Mouse (Mus musculus) heart, embryonic 12.5 days (tissue): ENCODE results near the gene Nhlrc4. TPM values are rescaled to one million over a fixed set of nuclear protein-coding genes. Genes with fewer than 3 reads are reported as not detected.

ENCODE experiments used
- ATAC-seq: fragments of 200-750 bp; cut with Nextera tagmentation; 2 replicates; pipeline ENCODE4 v1.8.0; 2017; ENCODE audit warnings: moderate TSS enrichment, moderate library complexity; ENCODE audit not compliant: insufficient number of reproducible peaks, low FRiP score
- H3K27ac ChIP-seq: fragments of 300-500 bp; sonication (generic); 2 replicates; pipeline ENCODE4 v1.5.1; 2016; ENCODE audit warnings: mild to moderate bottlenecking, moderate library complexity; ENCODE audit not compliant: poor library complexity, severe bottlenecking
- H3K27me3 ChIP-seq: fragments of 300-500 bp; sonication (generic); replicated peaks from 2 replicates; pipeline ENCODE4 v1.6.1; 2016; ENCODE audit warnings: mild to moderate bottlenecking, moderate library complexity
- H3K36me3 ChIP-seq: fragments of 300-500 bp; sonication (generic); 2 replicates; pipeline ENCODE4 v1.6.1; 2016; ENCODE audit warnings: mild to moderate bottlenecking, moderate library complexity
- H3K4me1 ChIP-seq: fragments of 300-500 bp; sonication (generic); replicated peaks from 2 replicates; pipeline ENCODE4 v1.6.1; 2016; ENCODE audit warnings: mild to moderate bottlenecking
- H3K4me2 ChIP-seq: fragments of 300-500 bp; sonication (generic); 2 replicates; pipeline ENCODE4 v1.6.1; 2016; ENCODE audit warnings: mild to moderate bottlenecking, moderate library complexity
- H3K4me3 ChIP-seq: fragments of 300-500 bp; sonication (generic); 2 replicates; pipeline ENCODE4 v1.5.1; 2016; ENCODE audit warnings: mild to moderate bottlenecking
- H3K9ac ChIP-seq: fragments of 300-500 bp; sonication (generic); 2 replicates; pipeline ENCODE4 v1.6.1; 2016; ENCODE audit warnings: mild to moderate bottlenecking, moderate library complexity
- H3K9me3 ChIP-seq: fragments of 300-500 bp; sonication (generic); replicated peaks from 2 replicates; pipeline ENCODE4 v1.6.1; 2016; ENCODE audit warnings: mild to moderate bottlenecking, moderate library complexity
- WGBS: fragments of 180-500 bp; shearing (Covaris S2); methylation state at CpG from one replicate; pipeline ENCODE4 v1.1.7; 2016; 5-methylcytosine and 5-hydroxymethylcytosine counted together
- polyA plus RNA-seq: library from polyadenylated mRNA; unstranded; fragments of >200 nt; fragmentation: Nextera tagmentation; extraction: Ambion mirVana; gene quantifications from 2 replicates; pipeline ENCODE4 v1.2.1, GENCODE M21; 2016

Nhlrc4 gene
- polyA plus RNA-seq, 1 experiment from 2014 or later, result 0.36 TPM

DNA sequence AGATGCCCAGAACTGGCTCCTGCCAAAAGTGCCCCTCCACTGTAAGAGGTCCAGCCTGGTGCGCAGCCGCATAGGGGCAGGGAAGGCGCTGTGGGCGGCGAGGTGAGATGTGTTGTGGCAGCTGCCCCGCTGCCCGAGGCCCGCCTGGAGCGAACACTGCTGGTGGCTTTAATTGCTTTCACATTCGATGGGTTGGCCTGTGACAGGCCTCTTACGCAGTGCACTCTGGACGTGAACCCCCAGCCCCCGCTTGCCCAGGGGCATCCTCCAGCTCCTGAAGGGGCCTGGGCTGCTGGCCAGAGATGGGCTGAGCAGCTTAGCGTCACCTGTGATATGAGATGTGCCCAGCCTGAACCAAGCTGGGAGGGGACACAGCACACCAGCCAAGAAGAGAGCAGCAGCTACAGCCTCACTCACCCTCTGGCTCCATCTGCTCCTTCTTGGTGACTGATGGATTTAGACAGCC, 12.9 kb upstream of the Nhlrc4 start:
- Histone ChIP-seq H3K27ac (no peak overlapping the region), H3K27me3 (peaks cover 17% of the 10 kb centered on the region), H3K4me1 (no peaks in the 10 kb centered on the region), H3K4me2 (no peak overlapping the region), H3K9me3 (no peaks in the 10 kb centered on the region), H3K36me3 (peaks cover 49% of the 10 kb centered on the region), H3K4me3 (no peak overlapping the region), H3K9ac (no peak overlapping the region)
- 86% methylated on average over 14 of the region's 14 CpGs for WGBS
- ATAC-seq, result no peak

DNA sequence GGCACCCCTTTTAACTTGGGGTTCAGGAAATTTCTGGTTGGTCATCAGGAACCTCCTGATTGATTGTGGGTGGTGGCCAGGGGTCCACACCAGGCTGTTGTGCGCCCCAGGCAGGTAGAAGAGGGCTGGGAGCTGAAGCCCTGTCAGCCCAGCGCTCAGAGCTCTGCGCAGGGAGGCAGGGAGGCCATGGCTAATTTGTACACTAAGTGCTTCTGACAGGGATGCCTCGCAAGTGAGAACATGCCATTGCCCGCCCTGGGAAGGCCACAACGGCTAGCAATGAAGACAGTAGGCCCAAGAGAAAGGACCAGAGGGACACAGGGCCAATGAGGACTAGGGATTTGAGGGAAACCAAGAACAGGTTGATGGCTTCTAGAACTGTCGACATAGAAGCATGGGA, 11.9 kb upstream of the Nhlrc4 start:
- Histone ChIP-seq H3K27me3 (peaks cover 27% of the 10 kb centered on the region), H3K4me3 (no peak overlapping the region), H3K27ac (no peak overlapping the region), H3K9ac (no peak overlapping the region), H3K4me1 (peaks cover 7% of the 10 kb centered on the region), H3K4me2 (no peak overlapping the region), H3K9me3 (no peaks in the 10 kb centered on the region), H3K36me3 (peaks cover 39% of the 10 kb centered on the region)
- WGBS, result 75% methylated on average over 7 of the region's 7 CpGs
- ATAC-seq, result no peak

GRCm38 (mm10) chr17:25956201-25956600, 11.4 kb upstream of the Nhlrc4 start:
- ATAC-seq, result no peak
- H3K27ac ChIP-seq, result no peak overlapping the region

DNA sequence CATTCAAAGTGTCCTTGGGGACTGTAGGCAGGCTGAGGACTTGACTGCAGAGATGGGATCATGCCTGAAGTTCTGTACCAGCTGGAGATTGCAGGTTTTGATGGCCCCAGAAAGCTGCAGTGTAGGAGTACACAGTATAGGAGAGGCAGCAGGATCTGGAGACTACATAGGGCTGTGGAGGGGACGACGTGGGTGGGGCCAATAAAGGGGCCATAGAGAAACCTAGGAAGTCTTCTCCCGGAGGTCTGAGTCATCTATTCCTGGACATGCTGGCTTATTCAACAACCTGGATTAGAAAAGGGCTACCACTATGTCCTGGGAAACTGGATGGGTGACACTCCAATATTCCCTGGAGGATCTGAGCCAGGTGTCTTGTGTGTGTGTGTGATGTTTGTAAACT, 11.0 kb upstream of the Nhlrc4 start:
- Histone ChIP-seq H3K4me2 (no peak overlapping the region), H3K9ac (no peak overlapping the region), H3K27ac (no peak overlapping the region), H3K4me1 (peaks cover 15% of the 10 kb centered on the region), H3K27me3 (peaks cover 36% of the 10 kb centered on the region), H3K9me3 (no peaks in the 10 kb centered on the region), H3K4me3 (no peak overlapping the region), H3K36me3 (peaks cover 34% of the 10 kb centered on the region)
- 52% methylated on average over 3 of the region's 3 CpGs for WGBS
- ATAC-seq, result no peak

More at GRCm38 (mm10) chr17:25956201-25956600, 11.4 kb upstream of the Nhlrc4 start:
- H3K4me3 ChIP-seq, result no peak overlapping the region
- no peak overlapping the region for H3K9ac ChIP-seq
- H3K9me3 ChIP-seq, result no peaks in the 10 kb centered on the region
- H3K4me1 ChIP-seq, result peaks cover 10% of the 10 kb centered on the region
- H3K27me3 ChIP-seq, result peaks cover 32% of the 10 kb centered on the region
- H3K4me2 ChIP-seq, result no peak overlapping the region
- WGBS, result 76% methylated on average over 7 of the region's 7 CpGs
- peaks cover 36% of the 10 kb centered on the region for H3K36me3 ChIP-seq

- H3K36me3 ChIP-seq, result peaks cover 23% of the 10 kb centered on the region
- ATAC-seq, result no peak
- WGBS, result 69% methylated on average over 2 of the region's 2 CpGs
These were observed 9.9 kb upstream of the Nhlrc4 start for GRCm38 (mm10) chr17:25954671-25955070.

GRCm38 (mm10) chr17:25953161-25953560, 8.4 kb upstream of the Nhlrc4 start:
- Histone ChIP-seq H3K4me1 (peaks cover 16% of the 10 kb centered on the region), H3K36me3 (peaks cover 9% of the 10 kb centered on the region), H3K27ac (no peak overlapping the region), H3K4me3 (no peak overlapping the region), H3K9me3 (no peaks in the 10 kb centered on the region), H3K9ac (no peak overlapping the region), H3K4me2 (no peak overlapping the region), H3K27me3 (peaks cover 48% of the 10 kb centered on the region)
- WGBS, result 77% methylated on average over 5 of the region's 5 CpGs
- no peak for ATAC-seq

More at GRCm38 (mm10) chr17:25954671-25955070, 9.9 kb upstream of the Nhlrc4 start:
- Histone ChIP-seq H3K9ac (no peak overlapping the region), H3K27ac (no peak overlapping the region), H3K4me3 (no peak overlapping the region), H3K27me3 (peaks cover 47% of the 10 kb centered on the region), H3K4me2 (no peak overlapping the region), H3K4me1 (peaks cover 16% of the 10 kb centered on the region), H3K9me3 (no peaks in the 10 kb centered on the region)

DNA sequence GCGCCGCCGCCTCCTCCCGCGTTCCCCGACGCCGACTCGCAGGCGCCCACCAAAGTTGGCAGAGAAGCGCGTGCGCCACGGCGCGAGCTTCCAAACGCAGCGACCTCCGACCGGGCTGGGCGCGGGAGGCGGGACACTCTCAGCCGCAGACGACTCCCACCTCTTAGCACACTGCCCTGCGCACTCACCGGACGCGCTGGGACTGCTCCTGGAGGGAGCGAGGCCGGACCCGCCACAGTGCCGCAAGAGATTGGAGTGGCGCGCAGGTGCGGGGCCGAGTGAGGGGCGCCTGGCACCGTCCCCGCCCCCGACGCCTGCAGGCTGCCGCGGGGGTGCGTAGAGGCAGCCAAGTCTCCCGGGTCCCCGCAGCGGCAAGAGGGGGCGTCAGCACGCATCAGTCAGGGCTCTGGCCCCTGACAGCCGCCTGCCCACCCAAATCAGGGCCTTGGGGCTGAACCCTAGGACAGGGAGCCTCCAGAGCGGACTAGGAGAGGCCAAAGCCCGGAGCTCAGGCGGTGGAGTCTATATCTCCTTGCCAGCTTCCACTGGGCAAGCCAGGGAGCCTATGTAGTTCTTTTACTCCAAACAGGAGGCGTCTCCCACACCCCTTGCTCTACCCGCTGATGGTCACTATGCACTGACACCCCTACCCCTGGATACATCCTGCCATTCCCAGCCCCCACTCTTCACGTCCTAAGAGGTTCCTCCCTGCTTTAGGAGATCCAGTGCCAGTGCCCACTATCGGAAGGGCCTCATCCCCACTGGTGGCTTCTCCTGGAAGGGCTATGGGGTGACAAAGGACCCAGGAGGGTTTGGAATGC, 7.3 kb upstream of the Nhlrc4 start, which contains the start of gene A930017K11Rik:
Gene A930017K11Rik, minus strand, starts transcription at position 763 of the 821 bp plus-strand sequence.
- peaks cover 48% of the 10 kb centered on the region for H3K27me3 ChIP-seq
- H3K4me2 ChIP-seq, result peak within 1 kb of the TSS; percentile 92
- H3K9ac ChIP-seq, result peak within 1 kb of the TSS; percentile 54
- no peaks in the 10 kb centered on the region for H3K9me3 ChIP-seq
- peaks cover 19% of the 10 kb centered on the region for H3K4me1 ChIP-seq
- no peaks in the 10 kb centered on the region for H3K36me3 ChIP-seq
- no peak within 1 kb of the TSS for H3K27ac ChIP-seq
- H3K4me3 ChIP-seq, result peak within 1 kb of the TSS; percentile 54
- 0 out of 2 replicates have a peak, but pooled peaks have one; percentile 27 for ATAC-seq
- WGBS, result under 1% methylated on average over 58 of the region's 58 CpGs

DNA sequence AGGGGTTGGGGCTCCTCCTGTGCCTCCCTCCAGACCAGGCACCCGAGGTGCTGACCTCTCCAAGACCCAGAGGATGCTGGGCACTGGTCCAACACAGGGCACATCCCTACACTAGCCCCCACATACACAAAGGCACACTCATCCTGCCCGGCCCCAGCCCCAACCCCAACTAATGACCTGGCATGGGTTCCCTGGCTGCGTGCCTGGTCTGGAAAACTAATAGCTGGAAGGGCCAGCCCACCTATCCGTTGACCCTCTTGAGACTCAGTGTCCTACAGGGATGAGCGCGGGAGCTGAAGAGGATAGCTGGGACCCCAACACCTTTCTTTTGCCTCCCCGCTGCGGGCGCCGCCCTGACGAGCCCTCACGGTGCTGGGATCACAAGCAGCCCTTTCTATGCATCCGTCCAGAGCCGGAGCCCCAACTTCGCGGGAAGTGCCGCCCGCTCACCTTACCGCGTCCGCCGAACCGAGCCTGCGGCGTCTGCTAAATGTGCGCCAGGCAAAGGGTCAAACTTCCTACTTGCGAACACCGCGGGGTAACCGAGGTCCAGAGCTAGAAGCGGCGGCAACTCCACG, 6.6 kb upstream of the Nhlrc4 start:
- no peaks in the 10 kb centered on the region for H3K9me3 ChIP-seq
- peak overlapping the region; percentile 54 for H3K4me3 ChIP-seq
- under 1% methylated on average over 33 of the region's 33 CpGs for WGBS
- H3K27ac ChIP-seq, result no peak overlapping the region
- peak overlapping the region; percentile 92 for H3K4me2 ChIP-seq
- no peak for ATAC-seq
- H3K27me3 ChIP-seq, result peaks cover 53% of the 10 kb centered on the region
- peaks cover 19% of the 10 kb centered on the region for H3K4me1 ChIP-seq
- H3K36me3 ChIP-seq, result no peaks in the 10 kb centered on the region
- peak overlapping the region; percentile 54 for H3K9ac ChIP-seq

GRCm38 (mm10) chr17:25950706-25951105, 5.9 kb upstream of the Nhlrc4 start:
- Histone ChIP-seq H3K9ac (no peak overlapping the region), H3K27me3 (peaks cover 50% of the 10 kb centered on the region), H3K9me3 (no peaks in the 10 kb centered on the region), H3K4me2 (peak overlapping the region; percentile 92), H3K36me3 (no peaks in the 10 kb centered on the region), H3K27ac (no peak overlapping the region), H3K4me3 (peak overlapping the region; percentile 54; the same call in 1 of the 2 replicates), H3K4me1 (peaks cover 19% of the 10 kb centered on the region)
- 18% methylated on average over 2 of the region's 3 CpGs for WGBS
- ATAC-seq, result no peak

DNA sequence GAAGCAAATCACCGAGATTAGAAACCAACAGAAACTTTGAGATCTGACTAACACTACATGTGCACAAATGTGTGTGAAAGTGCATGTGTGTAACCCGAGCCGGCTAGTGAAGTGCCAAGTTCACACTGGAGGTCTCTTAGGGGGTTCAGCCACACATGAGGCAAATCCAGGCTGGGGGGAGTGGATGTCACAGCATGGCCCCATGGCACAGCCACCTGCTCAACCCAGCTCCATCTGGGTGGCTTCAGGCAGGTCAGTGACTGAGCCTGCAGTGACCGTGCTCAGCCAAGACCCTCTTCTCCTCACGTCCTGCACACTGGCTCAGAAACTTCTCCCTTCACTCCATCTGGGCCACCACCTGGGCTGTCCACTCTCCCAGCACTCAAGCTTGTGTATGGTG, 5.2 kb upstream of the Nhlrc4 start:
- WGBS, result 74% methylated on average over 5 of the region's 5 CpGs
- H3K27me3 ChIP-seq, result peaks cover 50% of the 10 kb centered on the region
- no peak overlapping the region for H3K27ac ChIP-seq
- no peaks in the 10 kb centered on the region for H3K36me3 ChIP-seq
- H3K4me2 ChIP-seq, result no peak overlapping the region
- H3K4me3 ChIP-seq, result no peak overlapping the region
- no peak for ATAC-seq
- H3K9me3 ChIP-seq, result no peaks in the 10 kb centered on the region
- H3K9ac ChIP-seq, result no peak overlapping the region
- H3K4me1 ChIP-seq, result peaks cover 19% of the 10 kb centered on the region

GRCm38 (mm10) chr17:25948051-25948450, 3.3 kb upstream of the Nhlrc4 start:
- H3K4me2 ChIP-seq, result no peak overlapping the region
- H3K36me3 ChIP-seq, result no peaks in the 10 kb centered on the region
- H3K9ac ChIP-seq, result no peak overlapping the region
- no peak for ATAC-seq
- H3K9me3 ChIP-seq, result no peaks in the 10 kb centered on the region
- H3K27ac ChIP-seq, result no peak overlapping the region
- H3K4me3 ChIP-seq, result no peak overlapping the region
- peaks cover 40% of the 10 kb centered on the region for H3K27me3 ChIP-seq
- WGBS, result 76% methylated on average over 8 of the region's 8 CpGs
- peaks cover 19% of the 10 kb centered on the region for H3K4me1 ChIP-seq
